Mouse (Mus musculus) heart, postnatal 0 days (tissue): ENCODE data around the gene Itgb2.

Experiments
- CTCF ChIP-seq: IDR thresholded peaks from 2 replicates; pipeline ENCODE4 v1.5.1; 2016; ENCODE audit warnings: antibody characterized with exemption, control low read depth, low read depth
- EP300 ChIP-seq: IDR thresholded peaks from 2 replicates; pipeline ENCODE4 v1.6.1; 2016; ENCODE audit warnings: antibody characterized with exemption, low read depth

- TF ChIP-seq CTCF: no peak
- no peak for TF ChIP-seq EP300
Observed at GRCm38 (mm10) chr10:77580027-77580920, 50.2 kb downstream of the Itgb2 start.
